Mouse (Mus musculus): ENCODE data around the gene Marveld3. TPM values are rescaled to one million over a fixed set of nuclear protein-coding genes. Genes with fewer than 3 reads are reported as not detected.

Marveld3 gene
- polyA plus RNA-seq, 1 experiment from 2014 or later, result 0.29 TPM

DNA sequence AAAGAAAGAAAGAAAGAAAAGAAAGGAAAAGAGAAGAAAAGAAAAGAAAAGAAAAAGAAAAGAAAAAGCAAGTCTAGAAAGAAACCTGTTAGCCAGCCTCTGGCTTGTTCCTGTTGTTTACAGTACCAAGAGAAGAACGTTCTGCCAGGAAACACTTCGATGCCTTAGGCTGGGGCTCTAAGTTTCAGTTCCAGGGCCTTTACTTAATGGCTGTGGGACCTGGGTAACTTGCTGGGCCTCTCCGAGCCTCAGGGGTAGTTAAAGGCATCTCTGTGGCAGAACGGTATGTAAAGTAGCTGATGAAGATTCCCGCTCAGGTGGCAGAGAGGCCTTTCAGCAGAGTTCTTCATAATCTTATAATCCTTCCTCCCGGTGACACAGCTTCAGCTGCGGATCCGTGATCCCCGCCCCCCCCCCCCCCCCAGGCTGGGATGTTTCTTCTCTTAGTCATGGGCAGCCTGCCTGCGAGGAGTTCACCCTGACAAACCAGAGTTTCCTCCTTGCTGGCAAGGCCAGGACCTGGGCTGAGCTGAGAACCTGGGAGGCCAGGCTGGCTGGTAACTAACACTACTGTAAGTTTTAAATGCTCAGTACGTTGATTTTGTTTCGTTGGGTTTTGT, 3.9 kb downstream of the Marveld3 start:
- no peak overlapping the region for H3K27ac ChIP-seq (ENCODE audit: low read depth, low read length)
- 34% methylated on average over 12 of the region's 12 CpGs for WGBS
- no peak overlapping the region for H3K4me3 ChIP-seq (ENCODE audit: low read depth, low read length)
- H3K9ac ChIP-seq (ENCODE audit: low read length), result no peak overlapping the region
- H3K4me2 ChIP-seq (ENCODE audit: low read depth), result no peak overlapping the region
- H3K4me1 ChIP-seq (ENCODE audit: control insufficient read depth, insufficient read depth, low read length), result 0 out of 2 replicates have a peak, but pooled peaks cover 3% of the 10 kb centered on the region
- peaks cover 16% of the 10 kb centered on the region for H3K27me3 ChIP-seq (ENCODE audit: control insufficient read depth, insufficient read depth, low read length)
- ATAC-seq (ENCODE audit: insufficient read depth, low FRiP score, low TSS enrichment) (no peak), DNase-seq (ENCODE audit: low spot score) (no peak)
- H3K9me3 ChIP-seq (ENCODE audit: control insufficient read depth, low read length), result no peaks in the 10 kb centered on the region
- no peaks in the 10 kb centered on the region for H3K36me3 ChIP-seq (ENCODE audit: control insufficient read depth, insufficient read depth, low read length)

- DNase-seq (ENCODE audit: low spot score), result no peak
- Histone ChIP-seq H3K4me3 (ENCODE audit: low read depth, low read length) (no peak overlapping the region), H3K4me2 (ENCODE audit: low read depth) (peak overlapping the region; percentile 12; the same call in 1 of the 2 replicates), H3K27ac (ENCODE audit: low read depth, low read length) (no peak overlapping the region), H3K9me3 (ENCODE audit: control insufficient read depth, low read length) (no peaks in the 10 kb centered on the region), H3K36me3 (ENCODE audit: control insufficient read depth, insufficient read depth, low read length) (no peaks in the 10 kb centered on the region), H3K27me3 (ENCODE audit: control insufficient read depth, insufficient read depth, low read length) (peaks cover 13% of the 10 kb centered on the region), H3K4me1 (ENCODE audit: control insufficient read depth, insufficient read depth, low read length) (0 out of 2 replicates have a peak, but pooled peaks cover 3% of the 10 kb centered on the region), H3K9ac (ENCODE audit: low read length) (no peak overlapping the region)
- 0 out of 2 replicates have a peak, but pooled peaks have one; percentile 24 for ATAC-seq (ENCODE audit: insufficient read depth, low FRiP score, low TSS enrichment)
- WGBS, result 7% methylated on average over 16 of the region's 16 CpGs
Measured at GRCm38 (mm10) chr8:109957167-109958028, 4.6 kb downstream of the Marveld3 start.

DNA sequence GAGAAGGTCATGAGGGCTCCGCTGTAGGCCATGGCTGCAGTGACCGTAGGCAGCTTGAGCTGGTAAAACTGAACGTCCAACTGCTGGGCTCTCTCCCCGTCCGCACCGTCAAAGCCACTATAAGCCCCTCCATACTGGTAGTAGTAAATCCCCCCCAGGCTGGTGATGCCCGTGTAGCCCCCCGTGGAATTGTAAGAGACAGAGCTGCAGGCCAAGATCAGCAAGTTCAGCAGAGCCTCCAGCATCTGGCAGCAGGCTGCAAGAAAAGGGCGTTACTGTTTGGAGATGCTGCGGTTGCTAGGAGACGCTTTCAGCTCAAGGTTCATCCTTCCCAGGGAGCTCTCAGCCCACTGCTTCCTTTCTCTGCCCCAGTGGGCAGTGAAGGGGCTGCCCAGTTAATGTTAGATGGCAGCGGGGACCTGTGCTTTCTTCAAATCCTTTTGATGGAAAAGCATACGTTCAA, 7.5 kb downstream of the Marveld3 start:
- ATAC-seq (ENCODE audit: insufficient read depth, low FRiP score, low TSS enrichment), result no peak; the same call in 1 of the 2 replicates
- H3K9ac ChIP-seq (ENCODE audit: low read length), result no peak overlapping the region
- H3K36me3 ChIP-seq (ENCODE audit: control insufficient read depth, insufficient read depth, low read length), result no peaks in the 10 kb centered on the region
- H3K4me3 ChIP-seq (ENCODE audit: low read depth, low read length), result no peak overlapping the region
- H3K9me3 ChIP-seq (ENCODE audit: control insufficient read depth, low read length), result no peaks in the 10 kb centered on the region
- H3K4me2 ChIP-seq (ENCODE audit: low read depth), result no peak overlapping the region
- 0 out of 2 replicates have a peak, but pooled peaks cover 3% of the 10 kb centered on the region for H3K4me1 ChIP-seq (ENCODE audit: control insufficient read depth, insufficient read depth, low read length)
- WGBS, result 45% methylated on average over 13 of the region's 13 CpGs
- DNase-seq (ENCODE audit: low spot score), result peak; percentile 56
- H3K27me3 ChIP-seq (ENCODE audit: control insufficient read depth, insufficient read depth, low read length), result no peaks in the 10 kb centered on the region
- no peak overlapping the region for H3K27ac ChIP-seq (ENCODE audit: low read depth, low read length)

- Histone ChIP-seq H3K9ac (ENCODE audit: low read length) (no peak overlapping the region), H3K9me3 (ENCODE audit: control insufficient read depth, low read length) (no peaks in the 10 kb centered on the region), H3K36me3 (ENCODE audit: control insufficient read depth, insufficient read depth, low read length) (no peaks in the 10 kb centered on the region), H3K4me2 (ENCODE audit: low read depth) (no peak overlapping the region), H3K27me3 (ENCODE audit: control insufficient read depth, insufficient read depth, low read length) (peaks cover 8% of the 10 kb centered on the region), H3K27ac (ENCODE audit: low read depth, low read length) (no peak overlapping the region), H3K4me1 (ENCODE audit: control insufficient read depth, insufficient read depth, low read length) (0 out of 2 replicates have a peak, but pooled peaks cover 7% of the 10 kb centered on the region), H3K4me3 (ENCODE audit: low read depth, low read length) (no peak overlapping the region)
- ATAC-seq (ENCODE audit: insufficient read depth, low FRiP score, low TSS enrichment) (no peak), DNase-seq (ENCODE audit: low spot score) (no peak)
- 80% methylated on average over 7 of the region's 7 CpGs for WGBS
Measured at GRCm38 (mm10) chr8:109952171-109952570, 9.8 kb downstream of the Marveld3 start.

- peak overlapping the region; percentile 49 for H3K4me2 ChIP-seq (ENCODE audit: low read depth)
- H3K36me3 ChIP-seq (ENCODE audit: control insufficient read depth, insufficient read depth, low read length), result no peaks in the 10 kb centered on the region
- WGBS, result 3% methylated on average over 19 of the region's 19 CpGs
- DNase-seq (ENCODE audit: low spot score) (no peak), ATAC-seq (ENCODE audit: insufficient read depth, low FRiP score, low TSS enrichment) (no peak)
- no peaks in the 10 kb centered on the region for H3K9me3 ChIP-seq (ENCODE audit: control insufficient read depth, low read length)
- H3K9ac ChIP-seq (ENCODE audit: low read length), result peak overlapping the region; percentile 39
- H3K27ac ChIP-seq (ENCODE audit: low read depth, low read length), result no peak overlapping the region
- peaks cover 4% of the 10 kb centered on the region; the same call in 1 of the 2 replicates for H3K4me1 ChIP-seq (ENCODE audit: control insufficient read depth, insufficient read depth, low read length)
- peaks cover 8% of the 10 kb centered on the region for H3K27me3 ChIP-seq (ENCODE audit: control insufficient read depth, insufficient read depth, low read length)
- peak overlapping the region; percentile 30 for H3K4me3 ChIP-seq (ENCODE audit: low read depth, low read length)
Measured at GRCm38 (mm10) chr8:109948285-109948564, 13.8 kb downstream of the Marveld3 start.

GRCm38 (mm10) chr8:109947447-109948284, 14.3 kb downstream of the Marveld3 start:
- Histone ChIP-seq H3K27ac (ENCODE audit: low read depth, low read length) (no peak overlapping the region), H3K27me3 (ENCODE audit: control insufficient read depth, insufficient read depth, low read length) (peaks cover 8% of the 10 kb centered on the region), H3K9ac (ENCODE audit: low read length) (peak overlapping the region; percentile 39), H3K36me3 (ENCODE audit: control insufficient read depth, insufficient read depth, low read length) (no peaks in the 10 kb centered on the region), H3K4me1 (ENCODE audit: control insufficient read depth, insufficient read depth, low read length) (peaks cover 4% of the 10 kb centered on the region; the same call in 1 of the 2 replicates), H3K4me3 (ENCODE audit: low read depth, low read length) (peak overlapping the region; percentile 30), H3K9me3 (ENCODE audit: control insufficient read depth, low read length) (no peaks in the 10 kb centered on the region), H3K4me2 (ENCODE audit: low read depth) (peak overlapping the region; percentile 49)
- 3% methylated on average over 26 of the region's 26 CpGs for WGBS
- ATAC-seq (ENCODE audit: insufficient read depth, low FRiP score, low TSS enrichment) (0 out of 2 replicates have a peak, but pooled peaks have one; percentile 55), DNase-seq (ENCODE audit: low spot score) (peak; percentile 59)

GRCm38 (mm10) chr8:109946272-109946671, 15.7 kb downstream of the Marveld3 start:
- no peak for ATAC-seq (ENCODE audit: insufficient read depth, low FRiP score, low TSS enrichment)
- H3K36me3 ChIP-seq (ENCODE audit: control insufficient read depth, insufficient read depth, low read length), result no peaks in the 10 kb centered on the region
- DNase-seq (ENCODE audit: low spot score), result no peak
- no peak overlapping the region for H3K4me2 ChIP-seq (ENCODE audit: low read depth)
- H3K27me3 ChIP-seq (ENCODE audit: control insufficient read depth, insufficient read depth, low read length), result peaks cover 8% of the 10 kb centered on the region
- no peak overlapping the region for H3K27ac ChIP-seq (ENCODE audit: low read depth, low read length)
- H3K4me1 ChIP-seq (ENCODE audit: control insufficient read depth, insufficient read depth, low read length), result peaks cover 4% of the 10 kb centered on the region; the same call in 1 of the 2 replicates
- 94% methylated on average over 7 of the region's 7 CpGs for WGBS
- no peaks in the 10 kb centered on the region for H3K9me3 ChIP-seq (ENCODE audit: control insufficient read depth, low read length)
- H3K9ac ChIP-seq (ENCODE audit: low read length), result no peak overlapping the region
- no peak overlapping the region for H3K4me3 ChIP-seq (ENCODE audit: low read depth, low read length)

DNA sequence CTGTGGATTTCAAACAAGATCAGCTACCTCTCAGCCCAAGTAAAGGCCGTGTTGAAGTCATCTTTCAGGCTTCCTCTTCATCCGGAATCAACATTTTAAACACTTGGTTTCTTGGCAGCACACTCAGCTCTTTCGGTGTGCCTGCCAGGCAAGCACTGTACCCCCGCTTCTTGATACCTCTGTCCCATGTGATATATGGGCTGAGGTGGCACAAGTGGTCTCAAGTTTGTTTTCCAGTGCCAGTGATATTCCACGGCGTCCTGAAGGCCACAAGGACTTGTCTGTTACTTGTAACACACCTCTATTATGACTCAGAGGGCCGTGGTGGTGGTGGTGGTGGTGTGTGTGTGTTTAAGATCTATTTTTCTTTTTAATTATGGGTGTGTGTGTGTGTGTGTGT, 16.3 kb downstream of the Marveld3 start:
- peaks cover 8% of the 10 kb centered on the region for H3K27me3 ChIP-seq (ENCODE audit: control insufficient read depth, insufficient read depth, low read length)
- H3K4me2 ChIP-seq (ENCODE audit: low read depth), result no peak overlapping the region
- H3K27ac ChIP-seq (ENCODE audit: low read depth, low read length), result no peak overlapping the region
- H3K9me3 ChIP-seq (ENCODE audit: control insufficient read depth, low read length), result no peaks in the 10 kb centered on the region
- peaks cover 4% of the 10 kb centered on the region; the same call in 1 of the 2 replicates for H3K4me1 ChIP-seq (ENCODE audit: control insufficient read depth, insufficient read depth, low read length)
- ATAC-seq (ENCODE audit: insufficient read depth, low FRiP score, low TSS enrichment) (no peak), DNase-seq (ENCODE audit: low spot score) (no peak)
- H3K9ac ChIP-seq (ENCODE audit: low read length), result no peak overlapping the region
- H3K36me3 ChIP-seq (ENCODE audit: control insufficient read depth, insufficient read depth, low read length), result peaks cover 2% of the 10 kb centered on the region; the same call in 1 of the 2 replicates
- WGBS, result 75% methylated on average over 7 of the region's 7 CpGs
- no peak overlapping the region for H3K4me3 ChIP-seq (ENCODE audit: low read depth, low read length)

Measured in neural tube, embryonic 11.5 days (tissue).